Mouse (Mus musculus) kidney, postnatal 0 days (tissue): ENCODE measurements around the gene Dpy19l3. TPM values are rescaled to one million over a fixed set of nuclear protein-coding genes. Genes with fewer than 3 reads are reported as not detected.

Experiments used
- ATAC-seq: fragments of 200-750 bp; cut with Nextera tagmentation; replicated peaks from 2 replicates; pipeline ENCODE4 v1.8.0; 2017; ENCODE audit warnings: low read depth, moderate number of reproducible peaks, moderate TSS enrichment, moderate library complexity; ENCODE audit not compliant: low FRiP score
- DNase-seq: peaks from one replicate; pipeline ENCODE4 v3.0.0-alpha.2; 2016; ENCODE audit warnings: low spot score
- H3K27ac ChIP-seq: fragments of 300-500 bp; sonication (generic); 2 replicates; pipeline ENCODE4 v1.5.1; 2014; ENCODE audit warnings: mild to moderate bottlenecking
- H3K27me3 ChIP-seq: fragments of 300-500 bp; sonication (generic); 2 replicates; pipeline ENCODE4 v1.6.1; 2014; ENCODE audit warnings: low read length, mixed read lengths; ENCODE audit not compliant: insufficient read depth
- H3K36me3 ChIP-seq: fragments of 300-500 bp; sonication (generic); 2 replicates; pipeline ENCODE4 v1.6.1; 2014; ENCODE audit warnings: low read length, mixed read lengths; ENCODE audit not compliant: insufficient read depth
- H3K4me1 ChIP-seq: fragments of 300-500 bp; sonication (generic); replicated peaks from 2 replicates; pipeline ENCODE4 v1.6.1; 2014; ENCODE audit warnings: antibody characterized with exemption, low read length, mixed read lengths; ENCODE audit not compliant: insufficient read depth
- H3K4me2 ChIP-seq: fragments of 300-500 bp; sonication (generic); 2 replicates; pipeline ENCODE4 v1.6.1; 2014; ENCODE audit warnings: mild to moderate bottlenecking, low read length, moderate library complexity, mixed read lengths
- H3K4me3 ChIP-seq: fragments of 300-500 bp; sonication (generic); replicated peaks from 2 replicates; pipeline ENCODE4 v1.5.1; 2014; ENCODE audit warnings: low read depth, low read length
- H3K9ac ChIP-seq: fragments of 300-500 bp; sonication (generic); 2 replicates; pipeline ENCODE4 v1.6.1; 2014; ENCODE audit warnings: low read depth, low read length
- H3K9me3 ChIP-seq: fragments of 300-500 bp; sonication (generic); replicated peaks from 2 replicates; pipeline ENCODE4 v1.6.1; 2016; ENCODE audit warnings: low read length, inconsistent platforms, mixed read lengths
- CTCF ChIP-seq: IDR thresholded peaks from 2 replicates; pipeline ENCODE4 v1.5.1; 2016; ENCODE audit warnings: antibody characterized with exemption, low read depth, mild to moderate bottlenecking, moderate library complexity
- WGBS: fragments of 180-500 bp; shearing (Covaris S2); extraction: QIAGEN DNeasy Blood & Tissue Kit; methylation state at CpG from one replicate; pipeline ENCODE4 v1.1.7; 2014; 5-methylcytosine and 5-hydroxymethylcytosine counted together
- polyA plus RNA-seq: library from polyadenylated mRNA; unstranded; fragments of >200 nt; fragmentation: Nextera tagmentation; extraction: Ambion mirVana; gene quantifications from 2 replicates; pipeline ENCODE4 v1.2.1, GENCODE M21; 2015

Gene Dpy19l3
- polyA plus RNA-seq, 1 experiment from 2014 or later, result 21.3 TPM

DNA sequence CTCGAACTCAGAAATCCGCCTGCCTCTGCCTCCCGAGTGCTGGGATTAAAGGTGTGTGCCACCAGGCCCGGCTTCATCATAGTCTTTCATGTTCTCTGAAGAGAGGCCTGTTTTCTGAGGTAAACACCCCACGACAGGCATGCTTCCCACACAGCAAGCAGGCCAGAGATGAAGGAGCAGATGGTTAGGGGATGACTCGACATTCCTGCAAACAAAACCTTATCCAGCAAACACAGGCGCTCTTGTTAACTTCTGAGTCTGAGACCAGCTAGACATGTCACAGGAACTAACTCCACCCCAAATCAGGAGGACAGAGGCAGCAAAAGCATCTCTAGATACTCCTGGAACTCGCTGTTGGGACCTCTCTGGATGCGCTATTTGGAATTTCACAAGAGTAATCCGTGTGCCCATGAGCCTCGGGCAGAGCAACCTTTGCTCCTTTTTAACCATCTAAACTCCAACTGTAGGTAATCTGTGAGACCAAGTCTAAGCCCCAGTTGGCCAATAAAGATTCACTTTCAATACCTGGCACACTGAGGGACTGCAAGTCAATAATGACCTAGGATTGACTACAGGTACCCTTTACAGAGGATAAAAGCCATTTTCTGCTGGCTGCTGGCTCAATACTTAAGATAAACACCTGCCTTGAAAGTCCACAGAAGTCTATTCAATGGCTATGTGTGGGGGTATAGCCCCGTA is 38.0 kb upstream of the Dpy19l3 start:
- Histone ChIP-seq H3K27ac (no peak overlapping the region), H3K4me3 (no peak overlapping the region), H3K27me3 (no peaks in the 10 kb centered on the region), H3K9ac (no peak overlapping the region), H3K36me3 (peaks cover 57% of the 10 kb centered on the region), H3K9me3 (no peaks in the 10 kb centered on the region), H3K4me2 (no peak overlapping the region), H3K4me1 (no peaks in the 10 kb centered on the region)
- DNase-seq (no peak), ATAC-seq (no peak)
- WGBS, result 84% methylated on average over 12 of the region's 12 CpGs
- TF ChIP-seq CTCF, result no peak

DNA sequence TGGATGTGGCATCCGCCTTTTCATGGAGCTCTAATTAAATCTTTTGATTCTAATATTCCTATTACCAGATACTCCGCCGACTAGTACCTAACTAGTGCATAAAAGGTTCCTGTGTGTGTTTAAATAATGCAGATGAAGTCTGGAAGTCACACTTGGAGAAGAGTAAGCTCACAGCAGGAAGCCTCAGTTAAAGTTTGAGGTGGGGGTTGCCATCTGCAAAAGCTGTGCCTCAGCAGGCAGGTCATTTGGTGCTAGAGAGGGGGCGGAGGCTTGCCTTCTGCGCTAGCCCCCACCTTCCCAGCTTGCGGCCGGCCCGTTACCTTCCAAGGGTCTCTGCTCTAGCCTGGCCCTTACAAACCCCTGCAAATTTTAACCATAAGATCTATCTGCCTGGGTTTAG is 36.7 kb upstream of the Dpy19l3 start:
- DNase-seq, result no peak
- H3K27ac ChIP-seq, result no peak overlapping the region
- ATAC-seq, result no peak
- H3K36me3 ChIP-seq, result peaks cover 60% of the 10 kb centered on the region
- no peak overlapping the region for H3K4me3 ChIP-seq
- no peaks in the 10 kb centered on the region for H3K4me1 ChIP-seq
- no peaks in the 10 kb centered on the region for H3K27me3 ChIP-seq
- WGBS, result 55% methylated on average over 8 of the region's 8 CpGs
- no peak overlapping the region for H3K4me2 ChIP-seq
- no peak for TF ChIP-seq CTCF
- no peak overlapping the region for H3K9ac ChIP-seq
- H3K9me3 ChIP-seq, result no peaks in the 10 kb centered on the region

DNA sequence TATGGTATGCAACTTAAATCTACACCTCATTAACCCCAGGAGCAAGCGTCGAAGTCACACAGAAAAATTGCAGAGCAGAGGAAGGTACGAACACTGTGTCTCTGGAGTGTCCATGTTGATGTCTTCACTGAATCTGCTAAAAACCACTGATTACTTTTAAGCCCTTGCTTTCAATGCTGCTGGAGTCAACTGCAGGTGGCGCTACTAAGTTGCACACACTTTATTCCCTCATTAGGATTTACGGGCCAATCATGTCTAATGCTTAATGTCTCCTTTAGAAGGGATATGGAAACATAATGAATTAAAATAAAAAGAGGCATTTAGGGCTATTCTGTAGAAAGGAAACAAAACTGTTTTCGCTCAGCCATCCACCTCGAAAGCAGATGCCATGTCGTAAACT is 35.9 kb upstream of the Dpy19l3 start:
- no peak overlapping the region for H3K4me2 ChIP-seq
- no peak overlapping the region for H3K4me3 ChIP-seq
- H3K9me3 ChIP-seq, result no peaks in the 10 kb centered on the region
- ATAC-seq (no peak), DNase-seq (peak; percentile 60)
- peak; percentile 71 for TF ChIP-seq CTCF
- H3K27me3 ChIP-seq, result no peaks in the 10 kb centered on the region
- 54% methylated on average over 8 of the region's 8 CpGs for WGBS
- no peak overlapping the region for H3K27ac ChIP-seq
- H3K36me3 ChIP-seq, result peaks cover 66% of the 10 kb centered on the region
- H3K4me1 ChIP-seq, result no peaks in the 10 kb centered on the region
- no peak overlapping the region for H3K9ac ChIP-seq

DNA sequence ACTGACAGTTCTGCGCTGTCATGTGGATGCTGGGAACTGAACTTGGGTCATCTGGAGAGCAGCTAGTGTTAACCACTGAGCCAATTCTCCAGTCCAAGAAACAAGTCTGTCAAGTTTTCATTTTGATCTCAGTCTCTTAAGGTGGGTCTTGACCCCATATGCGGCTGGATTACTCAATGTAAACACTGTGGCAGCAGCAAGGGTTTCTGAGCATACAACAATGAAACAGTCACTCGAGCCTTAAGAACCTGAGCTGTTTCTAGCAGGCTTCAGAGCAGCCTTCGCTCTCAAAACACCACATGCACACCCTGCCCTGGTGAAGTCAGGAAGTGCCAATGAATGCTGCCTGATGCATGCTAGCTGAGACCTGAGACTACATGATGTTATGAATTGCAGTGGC is 31.3 kb upstream of the Dpy19l3 start:
- no peak for DNase-seq
- Histone ChIP-seq H3K9me3 (no peaks in the 10 kb centered on the region), H3K9ac (no peak overlapping the region), H3K4me3 (no peak overlapping the region), H3K27me3 (no peaks in the 10 kb centered on the region), H3K4me1 (no peaks in the 10 kb centered on the region), H3K4me2 (no peak overlapping the region), H3K36me3 (peaks cover 50% of the 10 kb centered on the region), H3K27ac (no peak overlapping the region)
- no peak for ATAC-seq
- WGBS, result 63% methylated on average over 4 of the region's 4 CpGs
- TF ChIP-seq CTCF, result no peak

- no peaks in the 10 kb centered on the region for H3K4me1 ChIP-seq
- ATAC-seq (no peak), DNase-seq (no peak)
- no peaks in the 10 kb centered on the region for H3K9me3 ChIP-seq
- no peak overlapping the region for H3K4me2 ChIP-seq
- H3K9ac ChIP-seq, result no peak overlapping the region
- TF ChIP-seq CTCF, result no peak
- no peaks in the 10 kb centered on the region for H3K27me3 ChIP-seq
- no peak overlapping the region for H3K4me3 ChIP-seq
- peaks cover 45% of the 10 kb centered on the region for H3K36me3 ChIP-seq
- H3K27ac ChIP-seq, result no peak overlapping the region
These were observed 28.0 kb upstream of the Dpy19l3 start for GRCm38 (mm10) chr7:35782252-35782651.

DNA sequence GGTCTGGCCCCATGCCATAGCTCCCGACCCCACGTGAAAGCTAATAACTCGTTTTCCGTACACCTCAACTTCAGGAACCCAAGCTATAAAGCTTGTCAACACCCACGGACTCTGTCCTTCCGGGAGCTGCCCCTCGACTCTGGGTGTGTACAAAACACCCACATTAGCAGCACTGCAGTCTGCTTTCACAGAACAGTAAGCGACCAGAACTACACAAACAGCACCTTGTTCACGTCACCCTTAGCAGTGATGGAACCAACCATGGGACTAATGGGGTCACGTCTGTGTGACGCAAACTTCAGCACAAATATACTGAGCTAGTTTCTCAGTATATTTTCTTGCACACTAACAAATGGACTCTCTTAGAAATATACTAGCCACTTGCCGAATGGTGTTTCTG is 19.9 kb upstream of the Dpy19l3 start:
- no peak overlapping the region for H3K9ac ChIP-seq
- no peak for ATAC-seq
- H3K9me3 ChIP-seq, result no peaks in the 10 kb centered on the region
- H3K27me3 ChIP-seq, result no peaks in the 10 kb centered on the region
- peaks cover 49% of the 10 kb centered on the region for H3K36me3 ChIP-seq
- H3K4me3 ChIP-seq, result no peak overlapping the region
- DNase-seq, result no peak
- H3K4me1 ChIP-seq, result no peaks in the 10 kb centered on the region
- H3K4me2 ChIP-seq, result no peak overlapping the region
- WGBS, result 63% methylated on average over 12 of the region's 12 CpGs
- no peak overlapping the region for H3K27ac ChIP-seq
- TF ChIP-seq CTCF, result no peak

DNA sequence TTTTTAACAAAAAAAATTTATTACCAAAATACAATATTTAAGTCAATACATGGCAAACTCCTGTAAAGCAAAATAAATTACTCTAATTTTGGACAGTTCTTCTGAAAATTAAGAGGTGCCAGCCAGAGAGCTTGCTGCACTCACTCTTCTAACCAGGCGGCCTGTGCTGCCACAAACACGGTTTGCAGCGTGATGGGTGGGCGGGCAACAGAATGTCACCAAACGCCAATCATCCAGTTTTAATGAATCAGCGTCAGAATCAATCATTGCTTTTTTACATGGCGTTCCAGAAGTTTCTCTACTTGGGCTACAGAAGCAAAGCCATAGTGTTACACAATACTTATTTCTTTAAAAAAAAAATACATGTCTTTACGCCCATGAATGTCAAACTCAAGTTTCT is 18.1 kb upstream of the Dpy19l3 start:
- no peak for TF ChIP-seq CTCF
- Histone ChIP-seq H3K4me3 (no peak overlapping the region), H3K9ac (no peak overlapping the region), H3K36me3 (peaks cover 40% of the 10 kb centered on the region), H3K27ac (no peak overlapping the region), H3K4me2 (no peak overlapping the region), H3K4me1 (no peaks in the 10 kb centered on the region), H3K9me3 (no peaks in the 10 kb centered on the region), H3K27me3 (no peaks in the 10 kb centered on the region)
- no peak for DNase-seq
- no peak for ATAC-seq
- WGBS, result 92% methylated on average over 8 of the region's 8 CpGs
